11 mouse cellular contexts compared by ENCODE assay signal in genomic region chr2:75987739-75988138, GRCm38 (mm10). TPM values are rescaled to one million over a fixed set of nuclear protein-coding genes. Genes with fewer than 3 reads are reported as not detected.
DNase-seq lines count a peak whose midpoint lies in the region; ATAC-seq and TF ChIP-seq lines count a peak whose summit lies in the region.
"Had no signal": no experiment of that assay in that cellular context is flagged by ENCODE, and none has a peak within 500 bp of the region (broad histone marks: within the 10 kb centered on the region; RNA-seq: fewer than 3 reads in every experiment).

No protein-coding gene starts in this region.

- no peak overlapping the region for H3K4me3 ChIP-seq in heart, embryonic 10.5 days
- H3K4me3 ChIP-seq in forebrain, embryonic 16.5 days (replicated peaks; ENCODE audit: low read length), result no peak overlapping the region
- H3K4me3 ChIP-seq in limb, embryonic 14.5 days (replicated peaks; ENCODE audit: low read length), result no peak overlapping the region

- intact Hi-C loops in heart, postnatal 10 days (cut with DNase I), result loop anchor here (5.0 kb wide), 1 partner anchor 125 kb away; no protein-coding TSS in a partner anchor

- TF ChIP-seq POLR2A in limb, embryonic 14.5 days (IDR thresholded peaks at IDR 0.05; ENCODE audit: borderline replicate concordance, extremely low read depth, insufficient read depth, insufficient read length), result no peak

- no peaks in the 10 kb centered on the region for H3K9me3 ChIP-seq in heart, embryonic 10.5 days
- H3K9me3 ChIP-seq in forebrain, embryonic 16.5 days (ENCODE audit: control insufficient read depth, low read length), result no peaks in the 10 kb centered on the region
- no peaks in the 10 kb centered on the region for H3K9me3 ChIP-seq in limb, embryonic 14.5 days (ENCODE audit: control insufficient read depth, low read length)

- 68% methylated on average over 9 of the region's 9 CpGs for WGBS in heart, embryonic 10.5 days
- WGBS in forebrain, embryonic 16.5 days, result 65% methylated on average over 9 of the region's 9 CpGs
- 52% methylated on average over 9 of the region's 9 CpGs for WGBS in limb, embryonic 14.5 days

- H3K27ac ChIP-seq in heart, embryonic 10.5 days, result peak overlapping the region; percentile 22; the same call in 1 of the 2 replicates
- H3K27ac ChIP-seq in forebrain, embryonic 16.5 days (ENCODE audit: low read length), result peak overlapping the region; percentile 79
- H3K27ac ChIP-seq in limb, embryonic 14.5 days (replicated peaks; ENCODE audit: low read depth, low read length), result peak overlapping the region; percentile 40

- no peaks in the 10 kb centered on the region for H3K27me3 ChIP-seq in heart, embryonic 10.5 days (ENCODE audit: insufficient read depth, poor library complexity, severe bottlenecking)
- H3K27me3 ChIP-seq in forebrain, embryonic 16.5 days (replicated peaks; ENCODE audit: control insufficient read depth, insufficient read depth, low read length), result no peaks in the 10 kb centered on the region
- no peaks in the 10 kb centered on the region for H3K27me3 ChIP-seq in limb, embryonic 14.5 days (ENCODE audit: control insufficient read depth, insufficient read depth, low read length)

- no peak for DNase-seq in heart, embryonic 10.5 days (ENCODE audit: low spot score)
- DNase-seq in heart, postnatal 10 days, result no peak
- DNase-seq in MN1 (ENCODE audit: low spot score), result peak; percentile 42
- no peak for DNase-seq in limb, embryonic 14.5 days (ENCODE audit: low spot score)
- DNase-seq in lung, postnatal 10 days, result no peak
- no peak for DNase-seq in lung, postnatal 4 days
- no peak for DNase-seq in lung, postnatal 36 days
- DNase-seq: cerebellum, postnatal 14 days; kidney, postnatal 4 days; lung, adult 18-20 months had no signal

- no peaks in the 10 kb centered on the region for H3K36me3 ChIP-seq in heart, embryonic 10.5 days
- H3K36me3 ChIP-seq in forebrain, embryonic 16.5 days (ENCODE audit: control insufficient read depth, insufficient read depth), result no peaks in the 10 kb centered on the region
- no peaks in the 10 kb centered on the region for H3K36me3 ChIP-seq in limb, embryonic 14.5 days (ENCODE audit: control insufficient read depth, insufficient read depth, low read length)

- peaks cover 30% of the 10 kb centered on the region for H3K4me1 ChIP-seq in heart, embryonic 10.5 days
- peaks cover 32% of the 10 kb centered on the region for H3K4me1 ChIP-seq in forebrain, embryonic 16.5 days (replicated peaks; ENCODE audit: control insufficient read depth, insufficient read depth, low read length)
- peaks cover 53% of the 10 kb centered on the region for H3K4me1 ChIP-seq in limb, embryonic 14.5 days (ENCODE audit: control insufficient read depth, insufficient read depth, low read length)

- H3K4me2 ChIP-seq in forebrain, embryonic 16.5 days (ENCODE audit: low read length), result no peak overlapping the region
- no peak overlapping the region for H3K4me2 ChIP-seq in limb, embryonic 14.5 days (replicated peaks; ENCODE audit: low read depth, low read length, severe bottlenecking)

- H3K9ac ChIP-seq in forebrain, embryonic 16.5 days (replicated peaks; ENCODE audit: low read depth, low read length), result no peak overlapping the region
- no peak overlapping the region for H3K9ac ChIP-seq in limb, embryonic 14.5 days (ENCODE audit: low read depth, low read length, severe bottlenecking)

- no peak for ATAC-seq in forebrain, embryonic 16.5 days
- no peak for ATAC-seq in limb, embryonic 14.5 days (ENCODE audit: low FRiP score, low read depth)

RNA-seq across cellular contexts. Expression of gene Ttc30a1, which starts 6.0 kb away (rescaled TPM):
- 7.0 and 7.4 TPM in 2 replicates for polyA plus RNA-seq in heart, embryonic 10.5 days (2016; fragmentation: Nextera tagmentation; extraction: Ambion mirVana)
- total RNA-seq in heart, postnatal 10 days (2021), result 1 to 10 TPM; 2.7 to 3.6 TPM
- 7.4 and 8.4 TPM in 2 replicates for polyA plus RNA-seq in forebrain, embryonic 16.5 days (2015; fragmentation: Nextera tagmentation; extraction: Ambion mirVana)
- polyA plus RNA-seq in limb, embryonic 14.5 days (2012; rRNA removed), result 6.9 TPM in 2 replicates
- 5.9 and 6.7 TPM in 2 replicates for polyA plus RNA-seq in limb, embryonic 14.5 days (2014; fragmentation: Nextera tagmentation; extraction: Ambion mirVana)

RNA-seq across cellular contexts. Expression of gene Ttc30a2, which starts 9.8 kb away (rescaled TPM):
- 0.60 and 0.64 TPM in 2 replicates for polyA plus RNA-seq in heart, embryonic 10.5 days (2016; fragmentation: Nextera tagmentation; extraction: Ambion mirVana)
- total RNA-seq in heart, postnatal 10 days (2021), result 1 to 10 TPM; 1.0 to 1.6 TPM
- polyA plus RNA-seq in forebrain, embryonic 16.5 days (2015; fragmentation: Nextera tagmentation; extraction: Ambion mirVana), result 0.67 and 0.98 TPM in 2 replicates
- polyA plus RNA-seq in limb, embryonic 14.5 days (2012; rRNA removed), result 0.35 and 0.47 TPM in 2 replicates
- polyA plus RNA-seq in limb, embryonic 14.5 days (2014; fragmentation: Nextera tagmentation; extraction: Ambion mirVana), result 0.30 TPM in 2 replicates

RNA-seq across cellular contexts. Expression of gene Ttc30b, which starts 49.4 kb away (rescaled TPM):
- polyA plus RNA-seq in heart, embryonic 10.5 days (2016; fragmentation: Nextera tagmentation; extraction: Ambion mirVana), result 6.1 and 8.1 TPM in 2 replicates
- total RNA-seq in heart, postnatal 10 days (2021), result 10 to 100 TPM; 13.6 to 14.9 TPM
- 19.6 and 22.0 TPM in 2 replicates for polyA plus RNA-seq in forebrain, embryonic 16.5 days (2015; fragmentation: Nextera tagmentation; extraction: Ambion mirVana)
- 7.8 and 8.4 TPM in 2 replicates for polyA plus RNA-seq in limb, embryonic 14.5 days (2012; rRNA removed)
- polyA plus RNA-seq in limb, embryonic 14.5 days (2014; fragmentation: Nextera tagmentation; extraction: Ambion mirVana), result 10.8 and 11.2 TPM in 2 replicates

Comparison
In these comparisons a context has a peak if more than half of its experiments do, and no peak if none do; other contexts are left out.
1. H3K27ac ChIP-seq: peak in every context shown above with its lines; median percentile 79 in forebrain, embryonic 16.5 days; 40 in limb, embryonic 14.5 days; 22 in heart, embryonic 10.5 days.